Mouse (Mus musculus) c-Kit-positive CD71-negative TER-119-negative erythroid progenitor cells, embryonic 14.5 days (primary cell): ENCODE results near the gene Slc25a25.

Source experiments
- DNase-seq: peaks from one replicate; pipeline ENCODE4 v3.0.0-alpha.2; 2013; ENCODE audit warnings: low read depth

Slc25a25 gene

GRCm38 (mm10) chr2:32396695-32397094 is 54.5 kb downstream of the Slc25a25 start:
- no peak for DNase-seq

GRCm38 (mm10) chr2:32395946-32396621 is 55.2 kb downstream of the Slc25a25 start:
- peak; percentile 82 for DNase-seq

GRCm38 (mm10) chr2:32395484-32395945 is 55.7 kb downstream of the Slc25a25 start, which contains the start of gene Ptges2:
Gene Ptges2 (plus strand): TSS chr2:32395896.
- DNase-seq = peak; percentile 90

- DNase-seq = peak; percentile 63
These were observed 56.3 kb downstream of the Slc25a25 start for GRCm38 (mm10) chr2:32394973-32395372.

- DNase-seq = no peak
These were observed 59.2 kb downstream of the Slc25a25 start for GRCm38 (mm10) chr2:32392063-32392462.

GRCm38 (mm10) chr2:32390871-32391270 is 60.4 kb downstream of the Slc25a25 start:
- no peak for DNase-seq

GRCm38 (mm10) chr2:32389157-32389556 is 62.1 kb downstream of the Slc25a25 start:
- no peak for DNase-seq

GRCm38 (mm10) chr2:32387706-32388490 is 63.3 kb downstream of the Slc25a25 start, which contains the start of gene Lcn2:
Gene Lcn2 (minus strand): TSS chr2:32388252.
- no peak for DNase-seq

- no peak for DNase-seq
These were observed 68.6 kb downstream of the Slc25a25 start for GRCm38 (mm10) chr2:32382689-32383088.

GRCm38 (mm10) chr2:32381775-32382223 is 69.4 kb downstream of the Slc25a25 start, which contains the start of gene 1110008P14Rik:
Gene 1110008P14Rik (minus strand): TSS chr2:32381938.
- peak; percentile 96 for DNase-seq

- DNase-seq = no peak
These were observed 70.0 kb downstream of the Slc25a25 start for GRCm38 (mm10) chr2:32381141-32381774.

- DNase-seq = no peak
These were observed 71.2 kb downstream of the Slc25a25 start for GRCm38 (mm10) chr2:32380001-32380500.

- DNase-seq = no peak
These were observed 74.3 kb downstream of the Slc25a25 start for GRCm38 (mm10) chr2:32376963-32377362.

- DNase-seq = no peak
These were observed 75.8 kb downstream of the Slc25a25 start for GRCm38 (mm10) chr2:32375317-32375940.

- no peak for DNase-seq
These were observed 77.1 kb downstream of the Slc25a25 start for GRCm38 (mm10) chr2:32374191-32374590.

GRCm38 (mm10) chr2:32367315-32367714 is 83.9 kb downstream of the Slc25a25 start:
- no peak for DNase-seq
